ENCODE assay signal across 28 mouse cellular contexts in genomic region chr5:8544512-8544911, GRCm38 (mm10).
A peak's percentile ranks its signal among the peaks of the same experiment; 100 is the strongest.
DNase-seq lines count a peak whose midpoint lies in the region; ATAC-seq lines count a peak whose summit lies in the region.
"Had no signal": no experiment of that assay in that cellular context is flagged by ENCODE, and none has a peak within 500 bp of the region (broad histone marks: within the 10 kb centered on the region; RNA-seq: fewer than 3 reads in every experiment).

No protein-coding gene starts in this region.

- ATAC-seq in forebrain, embryonic 15.5 days (replicated peaks), result 0 out of 2 replicates have a peak, but pooled peaks have one; percentile 33
- peak; percentile 23; the same call in 1 of the 2 replicates for ATAC-seq in neural tube, embryonic 14.5 days (ENCODE audit: low read depth)
- no peak for ATAC-seq in neural tube, embryonic 15.5 days (ENCODE audit: low FRiP score)
- ATAC-seq: hindbrain, postnatal 0 days; intestine, embryonic 16.5 days; Patski had no signal

- no peak overlapping the region for H3K9ac ChIP-seq in forebrain, embryonic 15.5 days (replicated peaks)
- H3K9ac ChIP-seq in neural tube, embryonic 14.5 days (replicated peaks; ENCODE audit: low read depth, low read length), result no peak overlapping the region
- no peak overlapping the region for H3K9ac ChIP-seq in neural tube, embryonic 15.5 days (replicated peaks)
- H3K9ac ChIP-seq: heart, embryonic 12.5 days; limb, embryonic 15.5 days; liver, embryonic 14.5 days; lung, embryonic 15.5 days had no signal

- no peak overlapping the region for H3K4me2 ChIP-seq in forebrain, embryonic 15.5 days (replicated peaks)
- no peak overlapping the region for H3K4me2 ChIP-seq in neural tube, embryonic 14.5 days (ENCODE audit: low read depth, low read length)
- H3K4me2 ChIP-seq in neural tube, embryonic 15.5 days, result no peak overlapping the region
- H3K4me2 ChIP-seq: heart, embryonic 12.5 days; limb, embryonic 15.5 days; lung, embryonic 15.5 days had no signal

- no peaks in the 10 kb centered on the region for H3K27me3 ChIP-seq in forebrain, embryonic 15.5 days
- H3K27me3 ChIP-seq in forebrain, embryonic 10.5 days (ENCODE audit: poor library complexity, severe bottlenecking), result no peaks in the 10 kb centered on the region
- no peaks in the 10 kb centered on the region for H3K27me3 ChIP-seq in neural tube, embryonic 14.5 days (ENCODE audit: control insufficient read depth, insufficient read depth, low read length)
- no peaks in the 10 kb centered on the region for H3K27me3 ChIP-seq in neural tube, embryonic 15.5 days (replicated peaks)
- H3K27me3 ChIP-seq: heart, embryonic 12.5 days; limb, embryonic 15.5 days; lung, embryonic 15.5 days had no signal

- no peak overlapping the region for H3K4me3 ChIP-seq in forebrain, embryonic 15.5 days
- no peak overlapping the region for H3K4me3 ChIP-seq in forebrain, embryonic 10.5 days
- no peak overlapping the region for H3K4me3 ChIP-seq in neural tube, embryonic 14.5 days (ENCODE audit: low read depth, low read length)
- no peak overlapping the region for H3K4me3 ChIP-seq in neural tube, embryonic 15.5 days (replicated peaks)
- H3K4me3 ChIP-seq: heart, embryonic 12.5 days; left cerebral cortex, adult 2 months; limb, embryonic 15.5 days; lung, embryonic 15.5 days had no signal

- no peak for DNase-seq in forebrain, embryonic 10.5 days (ENCODE audit: extremely low spot score, low spot score)
- peak; percentile 29 for DNase-seq in WW6 (ENCODE audit: low read depth, low spot score)
- DNase-seq in urinary bladder, adult 18-20 months (ENCODE audit: low spot score in 2 of 2), result no peak
- DNase-seq in left cerebral cortex, postnatal 4 days, result no peak
- DNase-seq: adrenal gland, postnatal 10 days; cerebellum, adult 2 months; cerebellum, postnatal 25 days; gastrocnemius, postnatal 10 days; heart, postnatal 10 days; kidney, postnatal 4 days; layer of hippocampus, adult 9-11 months; lung, postnatal 36 days; retina, postnatal 1 day; right cerebral cortex, postnatal 25 days; spleen, adult 18-20 months; thymus, postnatal 36 days had no signal

- no peaks in the 10 kb centered on the region for H3K9me3 ChIP-seq in forebrain, embryonic 15.5 days
- no peaks in the 10 kb centered on the region for H3K9me3 ChIP-seq in forebrain, embryonic 10.5 days
- H3K9me3 ChIP-seq in neural tube, embryonic 14.5 days (ENCODE audit: control insufficient read depth, low read length), result no peaks in the 10 kb centered on the region
- H3K9me3 ChIP-seq in neural tube, embryonic 15.5 days (replicated peaks), result no peaks in the 10 kb centered on the region
- H3K9me3 ChIP-seq: G1E; heart, embryonic 12.5 days; limb, embryonic 15.5 days; lung, embryonic 15.5 days had no signal

- 29% methylated on average over 4 of the region's 5 CpGs for WGBS in forebrain, embryonic 15.5 days
- WGBS in forebrain, embryonic 10.5 days, result 70% methylated on average over 1 of the region's 5 CpGs
- WGBS in neural tube, embryonic 14.5 days, result 53% methylated on average over 2 of the region's 5 CpGs
- WGBS in neural tube, embryonic 15.5 days, result 68% methylated on average over 1 of the region's 5 CpGs

- no peaks in the 10 kb centered on the region for H3K4me1 ChIP-seq in forebrain, embryonic 15.5 days
- peaks cover 11% of the 10 kb centered on the region for H3K4me1 ChIP-seq in forebrain, embryonic 10.5 days
- H3K4me1 ChIP-seq in neural tube, embryonic 14.5 days (ENCODE audit: control insufficient read depth, insufficient read depth, low read length), result no peaks in the 10 kb centered on the region
- no peaks in the 10 kb centered on the region for H3K4me1 ChIP-seq in neural tube, embryonic 15.5 days
- H3K4me1 ChIP-seq: heart, embryonic 12.5 days; limb, embryonic 15.5 days; lung, embryonic 15.5 days had no signal

- no peaks in the 10 kb centered on the region for H3K36me3 ChIP-seq in forebrain, embryonic 15.5 days
- H3K36me3 ChIP-seq in forebrain, embryonic 10.5 days (replicated peaks), result no peaks in the 10 kb centered on the region; the same call in 1 of the 2 replicates
- no peaks in the 10 kb centered on the region for H3K36me3 ChIP-seq in neural tube, embryonic 14.5 days (ENCODE audit: control insufficient read depth, insufficient read depth, low read length)
- H3K36me3 ChIP-seq in neural tube, embryonic 15.5 days, result peaks cover 11% of the 10 kb centered on the region
- H3K36me3 ChIP-seq: G1E; heart, embryonic 12.5 days; limb, embryonic 15.5 days; lung, embryonic 15.5 days had no signal

- no peak overlapping the region for H3K27ac ChIP-seq in forebrain, embryonic 15.5 days (replicated peaks)
- no peak overlapping the region for H3K27ac ChIP-seq in forebrain, embryonic 10.5 days
- no peak overlapping the region for H3K27ac ChIP-seq in neural tube, embryonic 14.5 days (ENCODE audit: low read depth, low read length)
- H3K27ac ChIP-seq in neural tube, embryonic 15.5 days (replicated peaks), result no peak overlapping the region
- H3K27ac ChIP-seq: hindbrain, postnatal 0 days; left cerebral cortex, adult 2 months; limb, embryonic 15.5 days; liver, embryonic 14.5 days; lung, embryonic 15.5 days had no signal

- intact Hi-C loops in left cerebral cortex, postnatal 4 days (cut with DNase I), result no loop called here
